Mouse (Mus musculus) adrenal gland, postnatal 36 days (tissue): ENCODE measurements around the gene Ttll11. TPM values are rescaled to one million over a fixed set of nuclear protein-coding genes. Genes with fewer than 3 reads are reported as not detected.

ENCODE experiments used
- DNase-seq, 2 experiments: peaks; one replicate each; pipeline ENCODE4 v3.0.0; 2021; ENCODE audit warnings: mixed read lengths in 1 of 2
- total RNA-seq, 2 experiments: library from RNA; stranded (reverse); gene quantifications; 2 replicates each; pipeline ENCODE4 v1.2.3; 2021

Gene Ttll11
- total RNA-seq, 2 experiments from 2014 or later = 1.7 to 23.0 TPM

- DNase-seq = no peak
Observed at GRCm38 (mm10) chr2:35825157-35825556, 154.6 kb downstream of the Ttll11 start.

- DNase-seq = no peak
Observed at GRCm38 (mm10) chr2:35823589-35823988, 156.1 kb downstream of the Ttll11 start.

GRCm38 (mm10) chr2:35818883-35819282, 160.8 kb downstream of the Ttll11 start:
- DNase-seq = no peak

- peak; percentile 38 to 68 for DNase-seq
Observed at GRCm38 (mm10) chr2:35816056-35816661, 163.6 kb downstream of the Ttll11 start.

- DNase-seq = no peak
Observed at GRCm38 (mm10) chr2:35812561-35812933, 167.2 kb downstream of the Ttll11 start.

- peak; percentile 86 to 91 for DNase-seq
Observed at GRCm38 (mm10) chr2:35811801-35812560, 167.7 kb downstream of the Ttll11 start.

- DNase-seq = no peak
Observed at GRCm38 (mm10) chr2:35810027-35810426, 169.7 kb downstream of the Ttll11 start.

GRCm38 (mm10) chr2:35809141-35809540, 170.6 kb downstream of the Ttll11 start:
- no peak for DNase-seq

- no peak for DNase-seq
Observed at GRCm38 (mm10) chr2:35805881-35806280, 173.8 kb downstream of the Ttll11 start.

GRCm38 (mm10) chr2:35803095-35803494, 176.6 kb downstream of the Ttll11 start:
- DNase-seq = no peak

GRCm38 (mm10) chr2:35801759-35802158, 178.0 kb downstream of the Ttll11 start:
- DNase-seq = no peak

- DNase-seq = no peak
Observed at GRCm38 (mm10) chr2:35799073-35799472, 180.6 kb downstream of the Ttll11 start.

GRCm38 (mm10) chr2:35797998-35798397, 181.7 kb downstream of the Ttll11 start:
- DNase-seq = peak; percentile 45 to 61

GRCm38 (mm10) chr2:35789362-35790326, 190.1 kb downstream of the Ttll11 start:
- DNase-seq = no peak

- DNase-seq = no peak
Observed at GRCm38 (mm10) chr2:35785877-35786276, 193.8 kb downstream of the Ttll11 start.

- no peak for DNase-seq
Observed at GRCm38 (mm10) chr2:35783368-35783767, 196.3 kb downstream of the Ttll11 start.

GRCm38 (mm10) chr2:35779266-35779665, 200.4 kb downstream of the Ttll11 start:
- no peak for DNase-seq

GRCm38 (mm10) chr2:35776935-35777334, 202.8 kb downstream of the Ttll11 start:
- DNase-seq = no peak

GRCm38 (mm10) chr2:35775651-35776055, 204.1 kb downstream of the Ttll11 start:
- DNase-seq = no peak

GRCm38 (mm10) chr2:35770541-35770940, 209.2 kb downstream of the Ttll11 start:
- DNase-seq = peak; percentile 10 to 15

- DNase-seq = no peak
Observed at GRCm38 (mm10) chr2:35769398-35769797, 210.3 kb downstream of the Ttll11 start.

- DNase-seq = no peak
Observed at GRCm38 (mm10) chr2:35768538-35769238, 211.0 kb downstream of the Ttll11 start.
